Mouse (Mus musculus) cerebellum, adult 9-11 months (tissue): ENCODE measurements around the gene Tmem132b.

ENCODE experiments used
- DNase-seq: peaks from one replicate; pipeline ENCODE4 v3.0.0; 2022

The Tmem132b gene

GRCm38 (mm10) chr5:125518640-125519039, 12.9 kb upstream of the Tmem132b start:
- no peak for DNase-seq

GRCm38 (mm10) chr5:125520930-125521590, 10.5 kb upstream of the Tmem132b start:
- no peak for DNase-seq

- DNase-seq: no peak
Observed at GRCm38 (mm10) chr5:125523361-125523760, 8.2 kb upstream of the Tmem132b start.

GRCm38 (mm10) chr5:125525516-125525915, 6.1 kb upstream of the Tmem132b start:
- no peak for DNase-seq

GRCm38 (mm10) chr5:125526464-125526863, 5.1 kb upstream of the Tmem132b start:
- no peak for DNase-seq

GRCm38 (mm10) chr5:125529109-125529508, 2.5 kb upstream of the Tmem132b start:
- peak; percentile 43 for DNase-seq

- no peak for DNase-seq
Observed at GRCm38 (mm10) chr5:125532191-125532544, 594 bp downstream of the Tmem132b start.

- no peak for DNase-seq
Observed at GRCm38 (mm10) chr5:125532545-125533224, 1.1 kb downstream of the Tmem132b start.

GRCm38 (mm10) chr5:125533225-125533900, 1.8 kb downstream of the Tmem132b start:
- DNase-seq: no peak

- DNase-seq: no peak
Observed at GRCm38 (mm10) chr5:125534168-125534610, 2.6 kb downstream of the Tmem132b start.

- no peak for DNase-seq
Observed at GRCm38 (mm10) chr5:125534611-125535324, 3.2 kb downstream of the Tmem132b start.

- DNase-seq: no peak
Observed at GRCm38 (mm10) chr5:125545090-125545489, 13.5 kb downstream of the Tmem132b start.

GRCm38 (mm10) chr5:125546293-125546692, 14.7 kb downstream of the Tmem132b start:
- DNase-seq: no peak

GRCm38 (mm10) chr5:125549750-125550489, 18.3 kb downstream of the Tmem132b start:
- no peak for DNase-seq

GRCm38 (mm10) chr5:125555732-125556131, 24.2 kb downstream of the Tmem132b start:
- no peak for DNase-seq

GRCm38 (mm10) chr5:125563492-125563891, 31.9 kb downstream of the Tmem132b start:
- DNase-seq: no peak

- no peak for DNase-seq
Observed at GRCm38 (mm10) chr5:125565725-125566124, 34.2 kb downstream of the Tmem132b start.

- DNase-seq: no peak
Observed at GRCm38 (mm10) chr5:125568457-125568856, 36.9 kb downstream of the Tmem132b start.

- DNase-seq: no peak
Observed at GRCm38 (mm10) chr5:125572011-125572410, 40.4 kb downstream of the Tmem132b start.

GRCm38 (mm10) chr5:125574886-125575285, 43.3 kb downstream of the Tmem132b start:
- no peak for DNase-seq

- no peak for DNase-seq
Observed at GRCm38 (mm10) chr5:125575866-125576265, 44.3 kb downstream of the Tmem132b start.

GRCm38 (mm10) chr5:125578661-125579060, 47.1 kb downstream of the Tmem132b start:
- DNase-seq: peak; percentile 6

- no peak for DNase-seq
Observed at GRCm38 (mm10) chr5:125579153-125579552, 47.6 kb downstream of the Tmem132b start.
